Mouse (Mus musculus) limb, embryonic 14.5 days (tissue): ENCODE measurements around the gene Ide. TPM values are rescaled to one million over a fixed set of nuclear protein-coding genes. Genes with fewer than 3 reads are reported as not detected.
A peak's percentile ranks its signal among the peaks of the same experiment; 100 is the strongest.
"Not testable (repeated sequence)": the region's sequence is repeated elsewhere in the genome, so short reads cannot be mapped to it uniquely, and the experiment has no call there.

ENCODE experiments used
- ATAC-seq: fragments of 200-750 bp; cut with Nextera tagmentation; 2 replicates; pipeline ENCODE4 v1.8.0; 2017; ENCODE audit warnings: low read depth, moderate number of reproducible peaks, moderate TSS enrichment; ENCODE audit not compliant: low FRiP score
- DNase-seq: peaks from one replicate; pipeline ENCODE4 v3.0.0-alpha.2; 2015; ENCODE audit warnings: low spot score
- H3K27ac ChIP-seq: fragments of 300-500 bp; sonication (generic); replicated peaks from 2 replicates; pipeline ENCODE4 v1.5.1; 2014; ENCODE audit warnings: low read depth, mild to moderate bottlenecking, low read length, moderate library complexity, mixed read lengths
- H3K27me3 ChIP-seq: fragments of 300-500 bp; sonication (generic); 2 replicates; pipeline ENCODE4 v1.6.1; 2014; ENCODE audit warnings: low read length, mixed read lengths; ENCODE audit not compliant: control insufficient read depth, insufficient read depth
- H3K36me3 ChIP-seq: fragments of 300-500 bp; sonication (generic); 2 replicates; pipeline ENCODE4 v1.6.1; 2014; ENCODE audit warnings: mild to moderate bottlenecking, low read length, moderate library complexity, mixed read lengths; ENCODE audit not compliant: control insufficient read depth, insufficient read depth
- H3K4me1 ChIP-seq: fragments of 300-500 bp; sonication (generic); 2 replicates; pipeline ENCODE4 v1.6.1; 2014; ENCODE audit warnings: antibody characterized with exemption, low read length, mixed read lengths; ENCODE audit not compliant: control insufficient read depth, insufficient read depth
- H3K4me2 ChIP-seq: fragments of 300-500 bp; sonication (generic); replicated peaks from 2 replicates; pipeline ENCODE4 v1.6.1; 2014; ENCODE audit warnings: low read depth, mild to moderate bottlenecking, low read length, moderate library complexity; ENCODE audit not compliant: severe bottlenecking
- H3K4me3 ChIP-seq: fragments of 300-500 bp; sonication (generic); replicated peaks from 2 replicates; pipeline ENCODE4 v1.5.1; 2014; ENCODE audit warnings: low read length
- H3K9ac ChIP-seq: fragments of 300-500 bp; sonication (generic); 2 replicates; pipeline ENCODE4 v1.6.1; 2014; ENCODE audit warnings: mild to moderate bottlenecking, low read depth, low read length, moderate library complexity; ENCODE audit not compliant: severe bottlenecking
- H3K9me3 ChIP-seq: fragments of 300-500 bp; sonication (generic); 2 replicates; pipeline ENCODE4 v1.6.1; 2016; ENCODE audit warnings: low read length; ENCODE audit not compliant: control insufficient read depth
- POLR2A ChIP-seq: fragments of 200-500 bp; IDR thresholded peaks from 2 replicates; pipeline ENCODE4 v1.8.0; 2012; ENCODE audit warnings: inconsistent platforms, mild to moderate bottlenecking, moderate library complexity, borderline replicate concordance; ENCODE audit not compliant: insufficient read depth, insufficient read length; ENCODE audit errors: extremely low read depth
- WGBS: fragments of 180-500 bp; shearing (Covaris S2); extraction: QIAGEN DNeasy Blood & Tissue Kit; methylation state at CpG from one replicate; pipeline ENCODE4 v1.1.7; 2014; 5-methylcytosine and 5-hydroxymethylcytosine counted together
- polyA plus RNA-seq, 2 experiments: library from polyadenylated mRNA; depleted of rRNA in 1 of 2; stranded (reverse) in 1 of 2; unstranded in 1 of 2; fragments of >200 nt; fragmentation: Nextera tagmentation in 1 of 2; extraction: Ambion mirVana in 1 of 2; gene quantifications; 2 replicates each; pipeline versions ENCODE4 v1.2.1 to v1.2.3; 2012 to 2014

Ide gene
- polyA plus RNA-seq, 2 experiments: 22.5 to 49.9 TPM

DNA sequence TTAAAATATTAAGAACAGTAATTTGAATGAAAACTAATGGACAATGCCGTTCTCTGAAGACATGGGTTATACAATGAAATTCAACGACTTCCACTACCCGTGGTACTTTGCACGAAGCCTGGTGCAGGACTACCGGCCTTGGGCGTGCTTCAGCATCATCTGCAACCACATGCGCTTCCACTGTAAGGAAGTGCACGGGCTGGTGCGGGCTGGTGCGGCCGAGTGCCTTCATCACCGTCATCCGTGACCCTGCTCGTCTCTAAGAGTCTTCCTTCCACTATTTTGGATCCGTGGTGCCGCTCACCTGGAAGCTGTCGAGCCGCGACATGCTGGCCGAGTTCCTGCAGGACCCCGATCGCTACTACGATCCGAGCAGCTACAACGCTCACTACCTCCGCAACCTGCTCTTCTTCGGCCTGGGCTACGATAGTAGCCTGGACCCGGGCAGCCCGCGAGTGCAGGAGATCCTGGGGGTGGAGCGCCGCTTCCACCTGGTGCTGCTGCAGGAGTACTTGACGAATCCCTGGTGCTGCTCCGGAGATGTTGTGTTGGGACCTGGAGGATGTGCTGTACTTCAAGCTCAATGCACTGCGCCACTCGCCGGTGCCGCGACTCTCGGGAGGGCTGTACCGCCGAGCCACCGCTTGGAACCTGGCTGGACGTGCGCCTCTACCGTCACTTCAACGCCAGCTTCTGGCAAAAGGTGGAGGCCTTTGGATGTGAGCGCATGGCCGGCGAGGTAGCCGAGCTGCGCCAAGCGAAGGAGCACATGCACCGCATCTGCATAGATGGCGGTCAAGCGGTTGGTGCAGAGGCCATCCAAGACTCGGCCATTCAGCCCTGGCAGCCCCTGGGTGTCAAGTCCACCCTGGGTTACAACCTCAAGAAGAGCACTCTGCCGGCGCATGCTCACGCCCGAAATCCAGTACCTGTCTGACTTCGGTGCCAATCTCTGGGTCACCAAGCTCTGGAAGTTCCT lies 103.8 kb downstream of the Ide start:
- no peaks in the 10 kb centered on the region for H3K9me3 ChIP-seq
- 5% methylated on average over 62 of the region's 63 CpGs for WGBS
- peak overlapping the region; percentile 56 for H3K4me2 ChIP-seq
- no peak for TF ChIP-seq POLR2A
- peaks cover 17% of the 10 kb centered on the region for H3K27me3 ChIP-seq
- H3K27ac ChIP-seq: no peak overlapping the region
- H3K9ac ChIP-seq: no peak overlapping the region
- no peaks in the 10 kb centered on the region for H3K36me3 ChIP-seq
- peak overlapping the region; percentile 34 for H3K4me3 ChIP-seq
- H3K4me1 ChIP-seq: peaks cover 4% of the 10 kb centered on the region
- no peak for DNase-seq
- ATAC-seq: no peak

DNA sequence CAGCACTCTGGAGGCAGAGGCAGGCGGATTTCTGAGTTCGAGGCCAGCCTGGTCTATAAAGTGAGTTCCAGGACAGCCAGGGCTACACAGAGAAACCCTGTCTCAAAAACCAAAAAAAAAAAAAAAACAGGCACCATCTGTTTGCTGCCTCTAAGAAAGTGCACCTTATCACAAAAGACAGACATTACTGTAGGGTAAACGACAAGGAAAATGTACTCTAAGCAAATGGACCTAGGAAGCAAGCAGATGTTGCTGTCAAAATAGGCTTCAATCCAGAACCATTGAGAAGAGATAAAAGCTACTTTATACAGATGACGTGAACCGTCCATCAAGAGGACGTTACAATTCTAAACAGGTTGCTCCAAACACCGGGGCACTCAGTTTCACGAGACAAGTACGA lies 105.1 kb downstream of the Ide start:
- H3K4me2 ChIP-seq, H3K9me3 ChIP-seq, DNase-seq, H3K4me3 ChIP-seq, ATAC-seq, H3K9ac ChIP-seq, H3K4me1 ChIP-seq, H3K27ac ChIP-seq, H3K36me3 ChIP-seq: not testable (repeated sequence)
- H3K27me3 ChIP-seq: peaks cover 17% of the 10 kb centered on the region
- WGBS: 65% methylated on average over 9 of the region's 9 CpGs

DNA sequence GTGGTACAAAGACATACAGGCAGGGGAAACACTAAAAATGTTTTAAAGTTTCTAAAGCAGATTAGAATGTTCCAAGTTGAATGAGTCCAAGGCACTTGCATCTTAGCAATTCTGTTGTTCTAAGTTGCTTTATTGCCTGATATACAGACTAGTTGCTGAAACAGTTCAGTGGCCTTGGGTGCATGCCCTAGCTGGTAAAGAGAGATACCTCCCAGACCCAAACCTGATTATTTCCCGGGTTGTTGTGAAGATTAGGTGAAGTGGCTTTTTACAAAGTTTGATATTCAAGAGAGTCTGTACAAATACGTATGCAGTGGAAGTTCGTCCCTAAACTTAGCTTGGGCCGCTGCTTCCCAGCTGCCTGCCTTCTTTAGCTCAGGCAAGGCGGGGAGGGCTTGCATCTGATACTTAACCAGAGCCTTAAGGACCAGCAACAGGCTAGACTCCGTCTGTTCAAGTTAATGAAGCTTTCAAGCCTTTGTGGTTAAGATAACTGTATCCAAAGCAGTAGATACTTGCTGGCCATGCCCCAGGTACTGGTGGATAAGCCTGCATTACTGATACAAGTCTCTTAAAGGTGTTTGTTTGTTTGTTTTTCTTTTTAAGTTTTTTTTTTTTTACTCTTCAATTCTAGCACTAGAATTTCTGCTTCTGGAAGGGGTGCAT lies 112.3 kb downstream of the Ide start:
- H3K4me1 ChIP-seq: no peaks in the 10 kb centered on the region
- no peak for ATAC-seq
- 84% methylated on average over 6 of the region's 6 CpGs for WGBS
- no peaks in the 10 kb centered on the region for H3K9me3 ChIP-seq
- no peak for TF ChIP-seq POLR2A
- no peaks in the 10 kb centered on the region for H3K27me3 ChIP-seq
- no peak overlapping the region for H3K4me3 ChIP-seq
- no peak for DNase-seq
- H3K9ac ChIP-seq: no peak overlapping the region
- H3K4me2 ChIP-seq: no peak overlapping the region
- no peak overlapping the region for H3K27ac ChIP-seq
- H3K36me3 ChIP-seq: peaks cover 22% of the 10 kb centered on the region

Other genes starting within 250 kb of the Ide start
- gene March5, start 130.3 kb downstream of the Ide start, polyA plus RNA-seq (2012; rRNA removed): 65.3 and 67.0 TPM in 2 replicates
- 106 and 112 TPM in 2 replicates for gene March5, start 130.3 kb downstream of the Ide start, polyA plus RNA-seq (2014; fragmentation: Nextera tagmentation; extraction: Ambion mirVana)
- 1.4 and 2.2 TPM in 2 replicates for gene Cpeb3, start 129.3 kb downstream of the Ide start, polyA plus RNA-seq (2012; rRNA removed)
- 1.4 and 1.6 TPM in 2 replicates for gene Cpeb3, start 129.3 kb downstream of the Ide start, polyA plus RNA-seq (2014; fragmentation: Nextera tagmentation; extraction: Ambion mirVana)
- gene Kif11, start 38.6 kb upstream of the Ide start, polyA plus RNA-seq (2012; rRNA removed): 39.8 and 46.7 TPM in 2 replicates
- gene Kif11, start 38.6 kb upstream of the Ide start, polyA plus RNA-seq (2014; fragmentation: Nextera tagmentation; extraction: Ambion mirVana): 47.1 and 51.3 TPM in 2 replicates
- 4.5 and 5.2 TPM in 2 replicates for gene Hhex, start 97.0 kb upstream of the Ide start, polyA plus RNA-seq (2012; rRNA removed)
- 7.7 and 8.0 TPM in 2 replicates for gene Hhex, start 97.0 kb upstream of the Ide start, polyA plus RNA-seq (2014; fragmentation: Nextera tagmentation; extraction: Ambion mirVana)
- 4.4 and 5.3 TPM in 2 replicates for gene Exoc6, start 212.6 kb upstream of the Ide start, polyA plus RNA-seq (2012; rRNA removed)
- gene Exoc6, start 212.6 kb upstream of the Ide start, polyA plus RNA-seq (2014; fragmentation: Nextera tagmentation; extraction: Ambion mirVana): 8.8 and 9.0 TPM in 2 replicates